Mouse (Mus musculus): ENCODE results near the gene Ppp2r2d. TPM values are rescaled to one million over a fixed set of nuclear protein-coding genes. Genes with fewer than 3 reads are reported as not detected.

The Ppp2r2d gene
- polyA plus RNA-seq (2012; rRNA removed) (43.8 and 48.7 TPM in 2 replicates), polyA plus RNA-seq (2014; fragmentation: Nextera tagmentation; extraction: Ambion mirVana) (40.9 and 44.8 TPM in 2 replicates)

DNA sequence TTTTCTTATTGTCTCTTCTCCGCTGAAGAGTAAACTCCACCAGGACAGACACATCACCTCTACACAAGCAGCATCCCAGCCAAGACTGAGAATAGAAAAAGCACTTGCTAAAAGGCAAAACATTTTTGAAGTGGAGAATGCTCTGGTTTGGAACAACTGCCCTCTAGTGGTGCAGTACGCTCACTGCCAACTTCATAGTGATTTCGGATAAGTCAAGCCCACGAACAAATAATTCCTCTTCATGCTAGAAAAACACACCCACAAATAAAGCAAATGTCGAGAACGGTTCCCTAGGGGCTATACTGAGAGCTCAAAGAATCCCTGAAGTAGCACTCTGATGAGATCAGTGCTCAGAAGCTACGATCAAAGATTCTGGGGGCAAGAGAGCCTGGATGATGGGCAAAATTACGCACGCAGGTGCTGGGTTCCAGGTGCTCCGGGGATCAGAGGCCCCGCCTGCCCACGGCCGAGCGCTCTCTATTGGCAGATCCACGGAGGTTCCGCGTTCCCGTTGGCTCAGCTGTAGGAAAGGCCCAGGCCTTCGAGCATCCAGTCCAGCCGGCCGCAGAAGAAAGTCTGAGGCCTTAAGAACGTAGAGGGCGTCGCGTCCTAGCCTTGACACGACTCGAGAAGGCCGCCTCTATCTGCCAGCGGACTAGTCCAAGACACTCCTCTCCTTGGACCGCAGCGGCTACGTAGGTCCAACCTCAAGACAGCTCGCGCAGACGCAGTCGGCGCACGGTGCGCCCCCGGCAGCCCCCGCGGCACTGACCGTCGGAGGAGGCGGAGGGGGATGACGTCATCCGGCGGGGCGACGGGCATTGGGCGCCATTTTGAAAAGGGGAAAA, at the start of gene Ppp2r2d, which contains the start of gene Mapk1ip1:
Gene Ppp2r2d (plus strand): TSS at position 536 of the 848 bp plus-strand sequence.
Gene Mapk1ip1 (minus strand): TSS at position 730 of the 848 bp plus-strand sequence.
- Histone ChIP-seq H3K9me3 (ENCODE audit: control insufficient read depth, low read length) (no peaks in the 10 kb centered on the region), H3K9ac (ENCODE audit: low read depth, low read length, severe bottlenecking) (peak within 1 kb of the TSS; percentile 91), H3K4me2 (replicated peaks; ENCODE audit: low read depth, low read length, severe bottlenecking) (peak within 1 kb of the TSS; percentile 85), H3K27ac (replicated peaks; ENCODE audit: low read depth, low read length) (peak within 1 kb of the TSS; percentile 87), H3K36me3 (ENCODE audit: control insufficient read depth, insufficient read depth, low read length) (peaks cover 11% of the 10 kb centered on the region; the same call in 1 of the 2 replicates), H3K4me3 (replicated peaks; ENCODE audit: low read length) (peak within 1 kb of the TSS; percentile 97), H3K4me1 (ENCODE audit: control insufficient read depth, insufficient read depth, low read length) (peaks cover 20% of the 10 kb centered on the region), H3K27me3 (ENCODE audit: control insufficient read depth, insufficient read depth, low read length) (no peaks in the 10 kb centered on the region)
- DNase-seq (ENCODE audit: low spot score) (peak; percentile 95), ATAC-seq (ENCODE audit: low FRiP score, low read depth) (peak; percentile 93)
- WGBS, result under 1% methylated on average over 36 of the region's 51 CpGs
- TF ChIP-seq POLR2A (IDR thresholded peaks at IDR 0.05; ENCODE audit: borderline replicate concordance, extremely low read depth, insufficient read depth, insufficient read length), result peak; percentile 74; the same call in 1 of the 2 replicates

DNA sequence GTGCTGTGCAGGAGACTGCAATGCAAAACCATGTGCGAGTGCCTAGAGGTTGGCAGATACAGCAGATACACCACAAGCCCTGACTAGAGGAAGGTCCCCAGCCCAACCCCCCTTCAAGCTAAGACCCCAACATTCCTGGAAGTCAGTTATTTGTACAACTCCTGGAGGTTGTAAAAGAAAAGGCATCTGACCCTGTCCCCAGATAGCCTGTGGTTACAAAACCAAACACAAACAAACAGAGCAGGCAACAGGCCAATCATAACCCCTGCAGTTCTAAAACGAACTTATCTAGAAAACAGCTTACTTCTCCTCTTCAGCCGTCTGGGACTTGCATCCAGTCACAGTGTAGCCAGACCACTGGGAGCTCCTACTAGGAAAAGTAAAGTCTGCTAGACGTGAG, 42.5 kb upstream of the Ppp2r2d start:
- Histone ChIP-seq H3K9ac (ENCODE audit: low read depth, low read length, severe bottlenecking) (no peak overlapping the region), H3K9me3 (ENCODE audit: control insufficient read depth, low read length) (no peaks in the 10 kb centered on the region), H3K4me1 (ENCODE audit: control insufficient read depth, insufficient read depth, low read length) (no peaks in the 10 kb centered on the region), H3K36me3 (ENCODE audit: control insufficient read depth, insufficient read depth, low read length) (no peaks in the 10 kb centered on the region), H3K27ac (replicated peaks; ENCODE audit: low read depth, low read length) (no peak overlapping the region), H3K4me3 (replicated peaks; ENCODE audit: low read length) (no peak overlapping the region), H3K4me2 (replicated peaks; ENCODE audit: low read depth, low read length, severe bottlenecking) (no peak overlapping the region), H3K27me3 (ENCODE audit: control insufficient read depth, insufficient read depth, low read length) (no peaks in the 10 kb centered on the region)
- ATAC-seq (ENCODE audit: low FRiP score, low read depth), result no peak
- 16% methylated on average over 4 of the region's 4 CpGs for WGBS
- DNase-seq (ENCODE audit: low spot score), result no peak
- TF ChIP-seq POLR2A (IDR thresholded peaks at IDR 0.05; ENCODE audit: borderline replicate concordance, extremely low read depth, insufficient read depth, insufficient read length), result no peak

DNA sequence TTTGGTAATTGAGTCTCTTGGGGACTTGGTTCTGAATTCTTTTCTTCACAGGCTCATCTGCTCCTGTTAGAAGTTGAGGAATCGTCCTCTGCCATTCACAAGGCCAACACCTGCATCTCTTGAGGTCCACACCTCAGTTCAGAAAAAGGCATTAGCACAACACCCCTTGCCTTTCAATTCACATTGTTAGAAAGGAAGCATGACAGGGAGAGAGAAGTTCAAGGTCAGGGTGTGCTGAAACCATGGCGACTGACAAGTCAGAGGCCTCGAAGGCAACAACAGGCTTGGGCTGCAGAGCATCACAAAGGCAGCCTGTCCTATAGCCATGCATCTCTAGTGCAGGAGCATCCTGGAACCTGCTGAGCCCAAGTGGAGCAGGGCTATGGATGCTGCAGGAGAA, 38.7 kb upstream of the Ppp2r2d start:
- Histone ChIP-seq H3K4me1 (ENCODE audit: control insufficient read depth, insufficient read depth, low read length) (no peaks in the 10 kb centered on the region), H3K27me3 (ENCODE audit: control insufficient read depth, insufficient read depth, low read length) (no peaks in the 10 kb centered on the region), H3K27ac (replicated peaks; ENCODE audit: low read depth, low read length) (no peak overlapping the region), H3K9me3 (ENCODE audit: control insufficient read depth, low read length) (no peaks in the 10 kb centered on the region), H3K4me3 (replicated peaks; ENCODE audit: low read length) (no peak overlapping the region), H3K4me2 (replicated peaks; ENCODE audit: low read depth, low read length, severe bottlenecking) (no peak overlapping the region), H3K9ac (ENCODE audit: low read depth, low read length, severe bottlenecking) (no peak overlapping the region), H3K36me3 (ENCODE audit: control insufficient read depth, insufficient read depth, low read length) (no peaks in the 10 kb centered on the region)
- 90% methylated on average over 3 of the region's 3 CpGs for WGBS
- DNase-seq (ENCODE audit: low spot score) (no peak), ATAC-seq (ENCODE audit: low FRiP score, low read depth) (no peak)
- no peak for TF ChIP-seq POLR2A (IDR thresholded peaks at IDR 0.05; ENCODE audit: borderline replicate concordance, extremely low read depth, insufficient read depth, insufficient read length)

DNA sequence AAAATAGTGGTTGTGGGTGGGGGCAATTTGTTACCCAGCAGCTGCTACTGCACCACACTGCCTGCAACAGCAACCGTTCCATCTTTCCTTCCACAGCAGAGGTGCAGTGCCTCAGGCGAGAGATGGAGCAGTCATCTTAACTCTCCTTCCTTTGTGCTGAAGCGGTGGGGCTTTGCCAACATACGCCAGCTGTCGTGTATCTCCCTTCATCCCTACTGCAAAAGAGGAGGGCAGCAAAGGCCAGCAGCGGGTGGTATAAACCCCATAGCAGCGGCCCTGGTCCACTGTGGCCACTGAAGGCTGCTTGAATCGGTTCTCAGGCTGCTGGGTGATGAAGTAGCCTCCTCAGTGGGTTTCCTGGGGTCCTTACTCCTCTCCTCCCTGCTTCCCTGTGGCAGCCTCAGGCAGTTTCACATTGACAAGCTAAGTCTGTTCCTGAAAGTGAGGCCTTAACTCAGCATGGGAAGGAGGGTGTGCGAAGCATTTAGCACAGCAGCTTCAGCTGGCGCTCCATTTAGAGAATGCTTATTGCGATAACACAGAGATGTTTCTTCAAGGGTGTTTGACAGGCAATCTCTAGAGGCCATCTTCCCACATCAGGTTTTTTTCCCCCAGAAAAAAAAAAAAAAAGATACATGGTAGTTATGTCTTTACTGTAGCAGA, 32.5 kb upstream of the Ppp2r2d start:
- H3K9ac ChIP-seq (ENCODE audit: low read depth, low read length, severe bottlenecking), result no peak overlapping the region
- H3K4me1 ChIP-seq (ENCODE audit: control insufficient read depth, insufficient read depth, low read length), result no peaks in the 10 kb centered on the region
- H3K36me3 ChIP-seq (ENCODE audit: control insufficient read depth, insufficient read depth, low read length), result no peaks in the 10 kb centered on the region
- no peak overlapping the region for H3K4me3 ChIP-seq (replicated peaks; ENCODE audit: low read length)
- H3K27me3 ChIP-seq (ENCODE audit: control insufficient read depth, insufficient read depth, low read length), result no peaks in the 10 kb centered on the region
- H3K27ac ChIP-seq (replicated peaks; ENCODE audit: low read depth, low read length), result no peak overlapping the region
- H3K4me2 ChIP-seq (replicated peaks; ENCODE audit: low read depth, low read length, severe bottlenecking), result no peak overlapping the region
- TF ChIP-seq POLR2A (IDR thresholded peaks at IDR 0.05; ENCODE audit: borderline replicate concordance, extremely low read depth, insufficient read depth, insufficient read length), result no peak
- ATAC-seq (ENCODE audit: low FRiP score, low read depth) (no peak), DNase-seq (ENCODE audit: low spot score) (no peak)
- H3K9me3 ChIP-seq (ENCODE audit: control insufficient read depth, low read length), result no peaks in the 10 kb centered on the region
- 78% methylated on average over 11 of the region's 11 CpGs for WGBS

DNA sequence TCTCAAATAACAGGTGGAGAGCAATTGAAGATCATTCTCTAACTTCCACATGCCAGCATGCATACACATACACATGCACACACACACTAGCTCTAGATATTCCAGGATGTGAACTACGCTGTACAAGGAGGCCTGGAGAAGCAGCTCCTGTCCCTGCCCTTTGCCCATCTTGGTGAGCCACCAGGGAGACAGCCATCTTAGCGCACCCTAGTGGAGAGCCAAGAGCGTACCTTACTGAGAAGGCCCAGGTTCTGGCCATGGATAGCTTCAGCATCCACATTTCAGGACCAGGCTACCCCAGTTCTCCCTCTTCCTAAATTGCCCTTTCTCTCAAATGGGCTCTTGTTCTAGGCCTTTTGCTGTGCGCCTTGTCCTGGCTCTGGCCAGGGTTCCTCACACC, 27.6 kb upstream of the Ppp2r2d start:
- TF ChIP-seq POLR2A (IDR thresholded peaks at IDR 0.05; ENCODE audit: borderline replicate concordance, extremely low read depth, insufficient read depth, insufficient read length), result no peak
- H3K27ac ChIP-seq (replicated peaks; ENCODE audit: low read depth, low read length), result no peak overlapping the region
- no peak overlapping the region for H3K4me3 ChIP-seq (replicated peaks; ENCODE audit: low read length)
- WGBS, result 49% methylated on average over 4 of the region's 4 CpGs
- H3K9ac ChIP-seq (ENCODE audit: low read depth, low read length, severe bottlenecking), result no peak overlapping the region
- no peaks in the 10 kb centered on the region for H3K9me3 ChIP-seq (ENCODE audit: control insufficient read depth, low read length)
- no peaks in the 10 kb centered on the region for H3K27me3 ChIP-seq (ENCODE audit: control insufficient read depth, insufficient read depth, low read length)
- H3K36me3 ChIP-seq (ENCODE audit: control insufficient read depth, insufficient read depth, low read length), result no peaks in the 10 kb centered on the region
- ATAC-seq (ENCODE audit: low FRiP score, low read depth) (no peak), DNase-seq (ENCODE audit: low spot score) (no peak)
- no peaks in the 10 kb centered on the region for H3K4me1 ChIP-seq (ENCODE audit: control insufficient read depth, insufficient read depth, low read length)
- H3K4me2 ChIP-seq (replicated peaks; ENCODE audit: low read depth, low read length, severe bottlenecking), result no peak overlapping the region

Data from limb, embryonic 14.5 days (tissue).